8 mouse cellular contexts compared by ENCODE assay signal in the genomic region with DNA sequence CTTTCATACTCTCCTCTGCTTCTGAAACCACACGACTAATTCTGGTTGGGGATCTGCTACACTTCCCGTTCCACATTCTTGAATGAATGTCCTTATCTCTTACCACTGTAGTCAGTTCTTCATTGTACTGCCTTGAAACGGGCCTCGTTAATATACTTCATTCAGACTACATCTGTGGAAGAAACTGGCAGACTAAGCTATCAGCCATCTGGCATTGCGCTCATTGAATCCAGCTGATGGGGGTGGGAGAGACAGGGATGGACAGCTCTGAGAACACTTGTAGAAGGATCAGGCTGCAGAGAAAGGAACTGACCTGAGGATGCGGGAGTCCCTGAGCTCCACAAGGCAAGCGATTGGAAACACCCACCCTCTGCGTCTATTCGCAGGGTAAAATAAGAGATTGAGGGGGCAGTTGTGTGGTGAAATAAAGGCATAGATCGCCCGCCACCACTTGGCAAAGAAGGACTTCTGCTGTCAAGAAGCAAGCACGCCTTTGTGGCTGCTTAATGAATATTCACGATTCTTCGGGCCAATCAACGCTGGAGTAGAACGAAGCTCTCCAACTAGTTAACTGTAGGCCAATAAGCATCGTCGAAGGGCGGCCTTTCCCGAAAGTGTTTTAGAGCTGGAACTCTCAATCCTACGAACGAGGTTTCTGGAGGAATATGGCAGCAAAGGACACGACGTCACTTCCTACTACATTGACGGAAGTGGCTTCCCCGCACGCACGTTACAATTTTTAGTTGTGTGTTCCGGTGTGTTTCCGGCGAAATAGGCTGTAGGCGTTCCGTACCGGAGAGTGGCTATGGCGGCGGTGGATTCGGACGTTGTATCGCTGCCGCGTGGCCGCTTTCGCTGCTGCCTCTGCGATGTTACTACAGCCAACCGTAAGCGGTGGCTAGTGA. TPM values are rescaled to one million over a fixed set of nuclear protein-coding genes. Genes with fewer than 3 reads are reported as not detected.
A peak's percentile ranks its signal among the peaks of the same experiment; 100 is the strongest.
DNase-seq lines count a peak whose midpoint lies in the region; ATAC-seq and TF ChIP-seq lines count a peak whose summit lies in the region.

A gene (plus strand): TSS at position 713 of the 905 bp plus-strand sequence.

- H3K9ac ChIP-seq in forebrain, embryonic 12.5 days, result peak within 1 kb of the TSS; percentile 63
- H3K9ac ChIP-seq in heart, postnatal 0 days (replicated peaks; ENCODE audit: low read depth, low read length), result peak within 1 kb of the TSS; percentile 69
- peak within 1 kb of the TSS; percentile 78 for H3K9ac ChIP-seq in liver, embryonic 16.5 days (ENCODE audit: low read depth, low read length)
- H3K9ac ChIP-seq in neural tube, embryonic 13.5 days, result peak within 1 kb of the TSS; percentile 83

- peak; percentile 94 for ATAC-seq in forebrain, embryonic 12.5 days (ENCODE audit: low FRiP score)
- ATAC-seq in heart, postnatal 0 days (ENCODE audit: insufficient read depth, low read depth), result peak; percentile 96
- peak; percentile 95 for ATAC-seq in liver, embryonic 16.5 days (ENCODE audit: low read depth)
- peak; percentile 95 for ATAC-seq in neural tube, embryonic 13.5 days (ENCODE audit: low read depth)

- TF ChIP-seq EP300 in heart, postnatal 0 days (IDR thresholded peaks at IDR 0.05; ENCODE audit: low read depth), result peak; percentile 73

- no peak for TF ChIP-seq CTCF in E14TG2a.4 (conservative IDR thresholded peaks at IDR 0.05; ENCODE audit: low read length)
- TF ChIP-seq CTCF in heart, postnatal 0 days (IDR thresholded peaks at IDR 0.05; ENCODE audit: low read depth), result no peak
- TF ChIP-seq CTCF in testis, adult 2 months (IDR thresholded peaks at IDR 0.05; ENCODE audit: control insufficient read depth, insufficient read depth, insufficient replicate concordance, low read depth, low read length), result no peak

- no peaks in the 10 kb centered on the region for H3K9me3 ChIP-seq in E14TG2a.4 (ENCODE audit: low read length)
- no peaks in the 10 kb centered on the region for H3K9me3 ChIP-seq in forebrain, embryonic 12.5 days
- H3K9me3 ChIP-seq in heart, postnatal 0 days (replicated peaks; ENCODE audit: control insufficient read depth, low read length), result no peaks in the 10 kb centered on the region
- H3K9me3 ChIP-seq in liver, embryonic 16.5 days (replicated peaks; ENCODE audit: control insufficient read depth, low read length), result no peaks in the 10 kb centered on the region
- no peaks in the 10 kb centered on the region for H3K9me3 ChIP-seq in neural tube, embryonic 13.5 days

- H3K27me3 ChIP-seq in E14TG2a.4 (ENCODE audit: insufficient read depth, low read length), result no peaks in the 10 kb centered on the region
- no peaks in the 10 kb centered on the region for H3K27me3 ChIP-seq in forebrain, embryonic 12.5 days
- no peaks in the 10 kb centered on the region for H3K27me3 ChIP-seq in heart, postnatal 0 days (ENCODE audit: control insufficient read depth, insufficient read depth, low read length)
- H3K27me3 ChIP-seq in liver, embryonic 16.5 days (ENCODE audit: control insufficient read depth, insufficient read depth, low read depth, low read length), result no peaks in the 10 kb centered on the region
- H3K27me3 ChIP-seq in neural tube, embryonic 13.5 days, result no peaks in the 10 kb centered on the region
- no peaks in the 10 kb centered on the region for H3K27me3 ChIP-seq in testis, adult 2 months (ENCODE audit: control insufficient read depth, insufficient read depth, low read length)

- DNase-seq in c-Kit-positive CD71-positive TER-119-positive erythroid progenitor cells, embryonic 14.5 days (ENCODE audit: low spot score), result peak; percentile 93
- peak; percentile 97 for DNase-seq in heart, postnatal 0 days (ENCODE audit: low spot score)
- DNase-seq in kidney, postnatal 4 days, result peak; percentile 89 to 92

- peak within 1 kb of the TSS; percentile 95 for H3K27ac ChIP-seq in forebrain, embryonic 12.5 days
- peak within 1 kb of the TSS; percentile 69 for H3K27ac ChIP-seq in heart, postnatal 0 days (ENCODE audit: low read depth)
- peak within 1 kb of the TSS; percentile 87 for H3K27ac ChIP-seq in liver, embryonic 16.5 days (ENCODE audit: low read length)
- H3K27ac ChIP-seq in neural tube, embryonic 13.5 days (replicated peaks), result peak within 1 kb of the TSS; percentile 94
- peak within 1 kb of the TSS; percentile 77 for H3K27ac ChIP-seq in testis, adult 2 months (ENCODE audit: control insufficient read depth, insufficient read depth, low read depth, low read length)

- H3K4me2 ChIP-seq in forebrain, embryonic 12.5 days, result peak within 1 kb of the TSS; percentile 89
- H3K4me2 ChIP-seq in heart, postnatal 0 days (ENCODE audit: low read depth, low read length), result peak within 1 kb of the TSS; percentile 79
- H3K4me2 ChIP-seq in liver, embryonic 16.5 days (ENCODE audit: low read depth, low read length), result peak within 1 kb of the TSS; percentile 67
- peak within 1 kb of the TSS; percentile 91 for H3K4me2 ChIP-seq in neural tube, embryonic 13.5 days

- H3K4me1 ChIP-seq in E14TG2a.4 (replicated peaks; ENCODE audit: low read depth, low read length), result peaks cover 42% of the 10 kb centered on the region
- H3K4me1 ChIP-seq in forebrain, embryonic 12.5 days, result peaks cover 34% of the 10 kb centered on the region
- peaks cover 6% of the 10 kb centered on the region; the same call in 1 of the 2 replicates for H3K4me1 ChIP-seq in heart, postnatal 0 days (ENCODE audit: control insufficient read depth, insufficient read depth)
- H3K4me1 ChIP-seq in liver, embryonic 16.5 days (ENCODE audit: control insufficient read depth, low read depth, low read length), result peaks cover 20% of the 10 kb centered on the region
- H3K4me1 ChIP-seq in neural tube, embryonic 13.5 days (replicated peaks), result peaks cover 45% of the 10 kb centered on the region
- H3K4me1 ChIP-seq in testis, adult 2 months (ENCODE audit: control insufficient read depth, insufficient read depth, low read length), result no peaks in the 10 kb centered on the region; the same call in 1 of the 2 replicates

- peak; percentile 87 for TF ChIP-seq POLR2A in testis, adult 2 months (IDR thresholded peaks at IDR 0.05; ENCODE audit: control insufficient read depth, low read depth, low read length)

- WGBS in forebrain, embryonic 12.5 days, result 1% methylated on average over 46 of the region's 46 CpGs
- WGBS in heart, postnatal 0 days, result under 1% methylated on average over 46 of the region's 46 CpGs
- WGBS in liver, embryonic 16.5 days (ENCODE audit: insufficient replicate concordance), result 2% methylated on average over 46 of the region's 46 CpGs
- WGBS in neural tube, embryonic 13.5 days, result 2% methylated on average over 46 of the region's 46 CpGs

- H3K4me3 ChIP-seq in E14TG2a.4 (replicated peaks; ENCODE audit: low read length), result peak within 1 kb of the TSS; percentile 98
- peak within 1 kb of the TSS; percentile 67 for H3K4me3 ChIP-seq in forebrain, embryonic 12.5 days (replicated peaks)
- peak within 1 kb of the TSS; percentile 79 for H3K4me3 ChIP-seq in heart, postnatal 0 days (ENCODE audit: low read depth, low read length)
- peak within 1 kb of the TSS; percentile 93 for H3K4me3 ChIP-seq in liver, embryonic 16.5 days (ENCODE audit: low read depth, low read length)
- H3K4me3 ChIP-seq in neural tube, embryonic 13.5 days, result peak within 1 kb of the TSS; percentile 82
- H3K4me3 ChIP-seq in testis, adult 2 months (ENCODE audit: control insufficient read depth, low read depth, low read length), result peak within 1 kb of the TSS; percentile 84

- H3K36me3 ChIP-seq in E14TG2a.4 (ENCODE audit: insufficient read depth, low read length), result peaks cover 82% of the 10 kb centered on the region
- H3K36me3 ChIP-seq in forebrain, embryonic 12.5 days (replicated peaks), result peaks cover 67% of the 10 kb centered on the region
- peaks cover 48% of the 10 kb centered on the region for H3K36me3 ChIP-seq in heart, postnatal 0 days (replicated peaks; ENCODE audit: control insufficient read depth, insufficient read depth, low read length)
- H3K36me3 ChIP-seq in liver, embryonic 16.5 days (ENCODE audit: control insufficient read depth, insufficient read depth), result peaks cover 39% of the 10 kb centered on the region
- H3K36me3 ChIP-seq in neural tube, embryonic 13.5 days, result peaks cover 74% of the 10 kb centered on the region
- H3K36me3 ChIP-seq in testis, adult 2 months (ENCODE audit: control insufficient read depth, insufficient read depth, low read length), result peaks cover 10% of the 10 kb centered on the region

RNA-seq across cellular contexts. Expression of the gene that starts here (rescaled TPM):
- polyA plus RNA-seq in forebrain, embryonic 12.5 days (2016; fragmentation: Nextera tagmentation; extraction: Ambion mirVana), result 36.9 and 37.0 TPM in 2 replicates
- total RNA-seq in heart, postnatal 0 days (2014; rRNA removed; ENCODE audit: low replicate concordance), result 9.8 and 18.0 TPM in 2 replicates
- 8.2 and 10.4 TPM in 2 replicates for polyA plus RNA-seq in heart, postnatal 0 days (2015; fragmentation: Nextera tagmentation; extraction: Ambion mirVana)
- polyA plus RNA-seq in liver, embryonic 16.5 days (2015; fragmentation: Nextera tagmentation; extraction: Ambion mirVana), result 12.6 and 12.9 TPM in 2 replicates
- polyA plus RNA-seq in neural tube, embryonic 13.5 days (2015; fragmentation: Nextera tagmentation; extraction: Ambion mirVana), result 29.2 and 30.1 TPM in 2 replicates
- polyA plus RNA-seq in testis, adult 2 months (2012; rRNA removed), result 38.2 and 38.6 TPM in 2 replicates

Comparison
In these comparisons a context has a peak if more than half of its experiments do, and no peak if none do; other contexts are left out.
1. Peak in every context shown above with its lines: DNase-seq, ATAC-seq, H3K4me3 ChIP-seq and H3K27ac ChIP-seq.